Mouse (Mus musculus) thymus, adult 2 months (tissue): ENCODE data around the gene Ncstn.

ENCODE experiments used
- CTCF ChIP-seq: fragments of 200-500 bp; IDR thresholded peaks from 2 replicates; pipeline ENCODE4 v1.5.1; 2012; ENCODE audit warnings: mild to moderate bottlenecking, control low read depth, low read length, moderate library complexity, borderline replicate concordance; ENCODE audit not compliant: control insufficient read depth, poor library complexity, insufficient read depth; ENCODE audit errors: extremely low read depth
- POLR2A ChIP-seq: fragments of 200-500 bp; IDR thresholded peaks from 2 replicates; pipeline ENCODE4 v1.6.1; 2012; ENCODE audit warnings: mild to moderate bottlenecking, low read length, control low read depth, moderate library complexity; ENCODE audit not compliant: control insufficient read depth, poor library complexity, insufficient read depth; ENCODE audit errors: extremely low read depth

DNA sequence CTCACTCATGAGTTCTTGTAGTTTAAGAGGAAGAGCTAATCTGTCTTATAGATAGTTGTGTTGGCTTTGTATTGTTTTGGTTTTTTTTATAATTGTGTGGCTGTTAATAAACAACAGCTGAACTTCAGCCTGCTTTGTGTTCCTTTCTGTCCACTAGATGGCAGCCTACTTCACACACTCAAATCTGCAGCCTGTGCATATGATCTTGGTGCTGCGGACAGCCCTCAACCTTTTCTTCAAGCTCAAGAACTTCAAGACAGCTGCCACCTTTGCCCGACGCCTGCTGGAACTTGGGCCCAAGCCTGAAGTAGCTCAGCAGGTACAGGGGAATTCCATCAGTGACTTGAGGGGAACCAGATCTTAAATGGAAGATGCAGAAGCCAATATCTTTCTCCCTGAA, 37.1 kb upstream of the Ncstn start:
- no peak for TF ChIP-seq CTCF
- no peak for TF ChIP-seq POLR2A
